Mouse (Mus musculus) liver, embryonic 11.5 days (tissue): Measurements from ENCODE around the gene Fbrs. TPM values are rescaled to one million over a fixed set of nuclear protein-coding genes. Genes with fewer than 3 reads are reported as not detected.

ENCODE experiments used
- ATAC-seq: fragments of 200-750 bp; cut with Nextera tagmentation; replicated peaks from 2 replicates; pipeline ENCODE4 v1.8.0; 2017; ENCODE audit warnings: moderate number of reproducible peaks, mild to moderate bottlenecking, moderate TSS enrichment, moderate library complexity; ENCODE audit not compliant: low FRiP score
- DNase-seq: peaks from one replicate; pipeline ENCODE4 v3.0.0-alpha.2; 2017; ENCODE audit warnings: low spot score
- H3K27ac ChIP-seq: fragments of 300-500 bp; sonication (generic); 2 replicates; pipeline ENCODE4 v1.5.1; 2014; ENCODE audit warnings: mild to moderate bottlenecking, low read depth, low read length, control low read depth
- H3K27me3 ChIP-seq: fragments of 300-500 bp; sonication (generic); replicated peaks from 2 replicates; pipeline ENCODE4 v1.6.1; 2014; ENCODE audit warnings: low read length, mixed read lengths; ENCODE audit not compliant: control insufficient read depth, insufficient read depth
- H3K36me3 ChIP-seq: fragments of 300-500 bp; sonication (generic); 2 replicates; pipeline ENCODE4 v1.6.1; 2014; ENCODE audit warnings: mild to moderate bottlenecking, low read length, moderate library complexity, mixed read lengths; ENCODE audit not compliant: control insufficient read depth, insufficient read depth
- H3K4me1 ChIP-seq: fragments of 300-500 bp; sonication (generic); replicated peaks from 2 replicates; pipeline ENCODE4 v1.6.1; 2014; ENCODE audit warnings: low read length, mixed read lengths; ENCODE audit not compliant: control insufficient read depth, insufficient read depth
- H3K4me2 ChIP-seq: fragments of 300-500 bp; sonication (generic); 2 replicates; pipeline ENCODE4 v1.6.1; 2014; ENCODE audit warnings: mild to moderate bottlenecking, control low read depth, moderate library complexity
- H3K4me3 ChIP-seq: fragments of 300-500 bp; sonication (generic); 2 replicates; pipeline ENCODE4 v1.5.1; 2014; ENCODE audit warnings: low read depth, low read length, control low read depth
- H3K9ac ChIP-seq: fragments of 300-500 bp; sonication (generic); 2 replicates; pipeline ENCODE4 v1.6.1; 2014; ENCODE audit warnings: low read depth, low read length, control low read depth
- H3K9me3 ChIP-seq: fragments of 300-500 bp; sonication (generic); 2 replicates; pipeline ENCODE4 v1.6.1; 2016; ENCODE audit warnings: low read length, inconsistent platforms, mixed read lengths; ENCODE audit not compliant: control insufficient read depth
- WGBS: fragments of 180-500 bp; shearing (Covaris S2); extraction: QIAGEN DNeasy Blood & Tissue Kit; methylation state at CpG from one replicate; pipeline ENCODE4 v1.1.7; 2014; 5-methylcytosine and 5-hydroxymethylcytosine counted together
- microRNA-seq: library from miRNA; unstranded; fragments of <30 nt; microRNA quantifications from one replicate; pipeline ENCODE4, GENCODE M21; 2017; ENCODE audit warnings: borderline number of aligned reads
- polyA plus RNA-seq: library from polyadenylated mRNA; unstranded; fragments of >200 nt; fragmentation: Nextera tagmentation; extraction: Ambion mirVana; gene quantifications from 2 replicates; pipeline ENCODE4 v1.2.1, GENCODE M21; 2014

Gene Fbrs
- polyA plus RNA-seq, 1 experiment from 2014 or later = 12.4 TPM

DNA sequence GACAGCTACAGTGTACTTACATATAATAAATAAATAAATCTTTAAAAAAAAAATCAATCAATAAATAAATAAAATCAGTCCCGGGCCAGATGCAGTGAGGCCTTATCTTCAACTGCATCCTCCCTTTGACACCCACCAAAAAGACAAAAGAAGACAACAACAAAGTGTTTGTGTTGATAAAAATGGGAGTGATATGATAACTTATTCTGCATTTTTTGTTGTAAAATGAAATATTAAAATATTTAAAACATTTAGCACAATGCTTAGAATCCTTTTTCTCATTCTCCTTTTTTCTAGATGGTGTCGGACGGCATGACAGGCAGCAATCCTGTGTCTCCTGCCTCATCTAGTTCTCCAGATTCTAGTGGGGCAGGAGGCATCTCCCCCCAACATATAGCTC lies 40.3 kb downstream of the Fbrs start, which contains the start of gene Gm42715:
TSS of gene Gm42715 (plus strand) at position 301 of the 400 bp plus-strand sequence.
- H3K4me3 ChIP-seq = no peak within 1 kb of the TSS
- H3K9ac ChIP-seq = no peak within 1 kb of the TSS
- H3K4me1 ChIP-seq = no peaks in the 10 kb centered on the region; the same call in 1 of the 2 replicates
- H3K27me3 ChIP-seq = no peaks in the 10 kb centered on the region
- ATAC-seq (no peak), DNase-seq (no peak)
- peaks cover 59% of the 10 kb centered on the region for H3K36me3 ChIP-seq
- no peak within 1 kb of the TSS for H3K27ac ChIP-seq
- no peak within 1 kb of the TSS for H3K4me2 ChIP-seq
- WGBS = 90% methylated on average over 3 of the region's 3 CpGs
- H3K9me3 ChIP-seq = no peaks in the 10 kb centered on the region

Small RNA genes lying within 50 kb of the gene (microRNA-seq; reads per million reads assigned to microRNA genes)
- gene Gm47278 = not detected
- not detected for gene Mir7060

Other genes starting within 250 kb of the Fbrs start
- gene Zfp553, start 246.1 kb upstream of the Fbrs start, polyA plus RNA-seq = 17.2 TPM in 2 replicates
- gene Sept1, start 246.1 kb upstream of the Fbrs start, polyA plus RNA-seq = 14.9 and 17.5 TPM in 2 replicates
- gene Zfp771, start 234.9 kb upstream of the Fbrs start, polyA plus RNA-seq = 45.9 and 47.3 TPM in 2 replicates
- gene Dctpp1, start 218.5 kb upstream of the Fbrs start, polyA plus RNA-seq = 266 and 275 TPM in 2 replicates
- 178 and 203 TPM in 2 replicates for gene Sephs2, start 205.1 kb upstream of the Fbrs start, polyA plus RNA-seq
- gene Itgal, start 182.9 kb upstream of the Fbrs start, polyA plus RNA-seq = 6.2 and 6.5 TPM in 2 replicates
- gene Zfp768, start 133.6 kb upstream of the Fbrs start, polyA plus RNA-seq = 3.4 and 3.6 TPM in 2 replicates
- 4.9 and 5.8 TPM in 2 replicates for gene Zfp747, start 103.1 kb upstream of the Fbrs start, polyA plus RNA-seq
- 2.4 and 3.0 TPM in 2 replicates for gene 9130019O22Rik, start 92.0 kb upstream of the Fbrs start, polyA plus RNA-seq
- 3.3 and 4.2 TPM in 2 replicates for gene E430018J23Rik, start 85.6 kb upstream of the Fbrs start, polyA plus RNA-seq
- gene Zfp764, start 72.4 kb upstream of the Fbrs start, polyA plus RNA-seq = 4.6 and 4.8 TPM in 2 replicates
- 18.7 and 19.5 TPM in 2 replicates for gene Zfp688, start 57.1 kb upstream of the Fbrs start, polyA plus RNA-seq
- 4.5 and 5.3 TPM in 2 replicates for gene Zfp689, start 30.0 kb upstream of the Fbrs start, polyA plus RNA-seq
- 39.0 and 40.6 TPM in 2 replicates for gene Prr14, start 19.6 kb upstream of the Fbrs start, polyA plus RNA-seq
- 40.3 and 45.5 TPM in 2 replicates for gene Srcap, start 32.8 kb downstream of the Fbrs start, polyA plus RNA-seq
- 13.0 and 16.1 TPM in 2 replicates for gene Gm42715, start 40.4 kb downstream of the Fbrs start, polyA plus RNA-seq
- 6.9 and 11.1 TPM in 2 replicates for gene Tmem265, start 82.2 kb downstream of the Fbrs start, polyA plus RNA-seq
- gene Phkg2, start 94.1 kb downstream of the Fbrs start, polyA plus RNA-seq = 41.6 and 41.7 TPM in 2 replicates
- gene Ccdc189, start 109.4 kb downstream of the Fbrs start, polyA plus RNA-seq = 5.4 and 6.2 TPM in 2 replicates
- gene Rnf40, start 109.6 kb downstream of the Fbrs start, polyA plus RNA-seq = 44.1 and 49.0 TPM in 2 replicates
- 8.3 and 9.8 TPM in 2 replicates for gene Zfp629, start 136.6 kb downstream of the Fbrs start, polyA plus RNA-seq
- gene Bcl7c, start 229.7 kb downstream of the Fbrs start, polyA plus RNA-seq = 46.8 and 50.7 TPM in 2 replicates
- gene Ctf1, start 233.5 kb downstream of the Fbrs start, polyA plus RNA-seq = 5.5 and 5.8 TPM in 2 replicates